Mouse (Mus musculus) urinary bladder, postnatal 25 days (tissue): ENCODE results near the gene Sema3g.

Experiments used
- DNase-seq: peaks from one replicate; pipeline ENCODE4 v3.0.0; 2022; ENCODE audit warnings: low spot score

The Sema3g gene

GRCm38 (mm10) chr14:31195968-31196367 is 21.7 kb upstream of the Sema3g start:
- DNase-seq: no peak

- peak; percentile 38 for DNase-seq
Measured at GRCm38 (mm10) chr14:31197547-31198516, 19.8 kb upstream of the Sema3g start.

- no peak for DNase-seq
Measured at GRCm38 (mm10) chr14:31199599-31199998, 18.1 kb upstream of the Sema3g start.

DNA sequence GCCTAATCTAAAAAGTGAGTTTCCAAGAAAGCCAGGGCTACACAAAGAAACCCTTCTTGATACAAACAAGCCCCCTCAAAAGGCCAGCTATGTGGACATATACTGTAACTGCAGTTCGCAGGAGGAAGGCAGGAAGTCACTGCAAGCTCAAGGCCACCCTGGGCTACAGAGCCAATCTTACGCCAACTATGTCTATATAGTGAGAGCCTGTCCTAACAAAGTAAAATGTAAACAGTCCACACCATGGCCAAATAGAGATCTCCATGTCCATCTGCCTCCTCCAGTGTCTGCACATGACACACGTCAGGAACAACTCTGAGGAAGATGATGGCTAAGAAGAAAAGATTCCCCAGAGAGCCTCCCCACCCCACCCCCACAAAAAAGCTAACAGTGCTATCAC is 17.6 kb upstream of the Sema3g start:
- no peak for DNase-seq

GRCm38 (mm10) chr14:31204844-31205243 is 12.8 kb upstream of the Sema3g start:
- no peak for DNase-seq

DNA sequence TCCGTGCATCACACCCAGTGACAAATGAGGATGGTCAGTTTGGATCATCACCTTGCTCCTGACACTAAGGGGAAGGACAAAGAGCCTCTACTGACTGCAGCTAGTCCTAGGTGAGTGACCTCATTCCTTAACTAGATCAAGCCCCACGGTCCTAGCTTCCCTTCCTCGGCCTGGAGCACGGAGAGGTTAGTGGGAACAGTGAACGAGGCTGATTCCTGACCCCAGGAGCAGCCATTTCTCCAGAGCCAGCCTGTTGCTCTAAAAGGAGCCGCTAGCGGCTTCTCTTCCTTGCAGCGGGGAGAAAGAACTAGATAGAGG is 12.5 kb upstream of the Sema3g start:
- DNase-seq: peak; percentile 22

DNA sequence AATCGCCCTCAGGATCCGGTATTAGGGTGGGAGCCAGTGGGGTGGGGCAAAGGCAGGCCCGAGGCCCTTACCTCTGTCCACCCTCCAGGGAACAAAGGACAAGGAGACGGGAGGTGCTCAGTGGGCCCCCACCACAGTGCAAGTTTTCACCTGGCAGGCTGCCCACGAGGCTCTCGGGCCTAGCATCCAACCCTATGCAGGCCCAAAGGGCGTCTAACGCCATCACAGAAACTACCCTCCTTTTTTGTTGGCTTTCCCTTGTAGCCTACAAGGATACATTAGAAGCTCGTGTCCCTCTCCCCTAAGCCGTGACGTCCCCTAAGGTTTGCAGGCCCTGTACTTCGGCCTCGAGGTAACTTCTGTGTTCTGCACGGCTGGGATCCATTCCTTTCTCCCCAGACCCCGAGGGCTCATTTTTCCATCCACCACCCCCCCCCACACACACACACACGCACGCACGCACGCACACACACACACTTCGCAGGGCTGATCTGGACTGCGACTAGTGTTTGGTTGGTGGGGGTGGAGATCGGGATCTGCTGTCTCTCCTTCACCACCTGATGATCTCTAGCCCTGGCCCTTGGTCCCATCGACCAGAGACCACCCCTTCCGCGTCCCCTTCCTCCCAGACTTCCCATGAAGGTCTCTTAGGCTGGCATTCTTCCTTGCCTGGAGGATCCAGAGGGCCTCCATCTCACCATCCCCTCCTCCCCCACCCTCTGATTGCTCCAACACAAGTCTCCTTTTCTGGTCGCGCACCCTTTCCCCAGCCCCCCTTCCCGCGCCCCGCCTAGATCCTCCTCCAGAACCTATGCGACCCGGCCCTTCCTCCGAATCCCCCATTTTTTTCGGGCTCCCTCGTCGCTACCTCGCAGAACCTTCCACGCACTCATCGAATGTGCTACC is 11.8 kb upstream of the Sema3g start:
- peak; percentile 51 for DNase-seq

DNA sequence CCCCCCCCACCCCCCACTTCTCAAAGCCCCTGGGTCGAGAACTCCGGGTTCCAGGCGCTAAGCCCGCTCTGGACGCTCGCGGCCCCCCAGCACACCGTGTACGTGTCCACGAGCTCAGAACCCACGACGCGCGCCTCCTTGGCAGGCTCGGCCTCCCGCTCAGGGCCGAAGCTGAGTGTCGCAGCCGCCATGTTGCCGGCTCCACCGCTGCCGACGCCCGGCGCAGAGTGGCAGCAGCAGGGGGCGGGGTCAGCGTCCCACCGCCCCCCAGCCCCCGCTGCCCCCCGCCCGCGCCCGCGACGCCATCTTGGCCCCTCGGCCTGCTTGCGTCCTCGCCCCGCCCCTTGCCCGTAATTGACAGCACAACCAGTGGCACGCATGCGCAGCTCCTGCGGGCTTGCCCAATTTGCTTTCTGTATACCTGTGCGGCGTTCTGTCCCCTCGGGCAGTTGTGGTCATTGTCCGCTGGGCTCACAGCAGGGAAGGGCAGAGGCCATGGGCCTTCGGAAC is 11.1 kb upstream of the Sema3g start:
- peak; percentile 97 for DNase-seq

GRCm38 (mm10) chr14:31207070-31207830 is 10.4 kb upstream of the Sema3g start:
- DNase-seq: no peak

DNA sequence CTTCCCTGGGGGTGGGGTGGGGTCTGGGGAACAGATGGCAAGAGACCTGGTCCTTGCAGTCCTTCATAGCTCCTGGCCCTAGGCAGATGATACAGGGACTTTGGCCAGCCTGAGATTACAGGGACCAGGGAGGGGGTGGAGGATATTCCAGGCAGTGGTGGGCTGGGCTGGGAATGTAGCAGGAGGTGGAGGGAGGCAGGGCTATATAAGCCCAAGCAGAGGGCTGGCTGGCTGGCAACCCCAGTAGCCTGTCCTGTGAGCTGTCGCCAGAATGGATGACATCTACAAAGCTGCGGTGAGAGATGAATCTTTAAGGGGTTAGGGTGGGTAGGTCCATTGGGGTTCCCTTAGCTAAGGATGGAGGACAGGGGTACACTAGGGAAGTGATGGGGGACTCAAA is 9.6 kb upstream of the Sema3g start, which contains the start of gene Tnnc1:
TSS of gene Tnnc1 (plus strand) at position 229 of the 400 bp plus-strand sequence.
- DNase-seq: no peak

DNA sequence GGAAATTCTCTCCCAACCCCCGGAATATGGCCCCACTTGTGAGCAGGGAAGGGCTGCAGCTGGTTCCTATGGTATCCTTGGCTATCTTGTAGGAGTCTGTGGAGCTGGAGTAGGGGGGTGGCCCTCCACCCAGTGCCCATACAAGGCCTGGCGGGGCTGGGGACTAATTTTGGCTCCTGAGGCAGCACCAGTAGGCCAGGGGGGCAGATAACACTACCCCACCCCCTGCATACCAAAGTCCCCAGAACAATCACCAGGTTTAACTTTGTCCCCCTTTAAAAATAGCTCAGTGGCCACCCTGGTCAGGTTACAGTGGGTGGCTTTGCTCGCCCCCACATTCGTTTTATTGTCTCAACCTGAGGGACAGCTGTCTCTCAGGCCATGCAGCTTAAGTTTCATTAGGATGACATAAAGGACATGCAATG is 8.5 kb upstream of the Sema3g start:
- DNase-seq: no peak

DNA sequence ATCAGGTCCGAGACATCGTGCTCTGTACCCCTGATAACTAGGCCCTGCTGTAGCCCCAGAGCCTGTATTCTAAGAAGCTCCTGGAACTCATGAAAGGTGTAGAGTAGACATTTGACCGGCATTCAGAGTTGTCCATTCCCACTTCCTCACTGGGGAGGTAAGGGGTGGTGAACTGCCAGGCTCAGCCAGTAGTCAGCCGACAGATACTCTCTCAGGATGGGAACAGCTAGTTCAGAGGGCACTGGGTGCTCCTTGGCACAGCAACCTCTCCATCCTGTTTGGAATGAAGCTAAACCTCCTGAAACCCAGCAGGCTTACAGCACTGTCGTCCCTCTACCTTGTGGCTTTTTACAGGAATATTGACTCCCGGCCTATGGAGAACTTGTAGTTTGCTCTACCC is 5.8 kb upstream of the Sema3g start:
- DNase-seq: no peak

GRCm38 (mm10) chr14:31212499-31212898 is 5.2 kb upstream of the Sema3g start:
- DNase-seq: no peak

DNA sequence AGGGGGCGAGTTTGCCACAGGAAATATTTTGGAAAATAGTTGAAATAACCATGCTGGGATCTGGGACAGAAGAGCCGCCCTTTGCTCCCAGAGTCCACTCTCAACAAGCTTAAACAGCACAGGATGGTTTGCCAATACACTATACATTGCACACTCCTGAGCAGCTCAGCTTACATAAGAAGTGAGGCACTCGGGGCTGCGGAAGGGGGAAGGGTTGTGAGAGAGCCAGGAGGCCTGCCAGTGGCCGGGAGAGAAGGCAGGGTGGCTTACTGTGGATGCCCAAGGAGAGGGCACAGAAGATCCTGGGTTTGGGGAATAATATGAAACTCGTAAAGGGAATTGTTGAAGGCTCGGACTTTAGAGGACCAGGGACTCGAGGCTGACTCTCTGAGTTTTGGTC is 3.8 kb upstream of the Sema3g start:
- no peak for DNase-seq

- no peak for DNase-seq
Measured at GRCm38 (mm10) chr14:31214684-31215083, 3.0 kb upstream of the Sema3g start.

- peak; percentile 58 for DNase-seq
Measured at GRCm38 (mm10) chr14:31215157-31216002, 2.3 kb upstream of the Sema3g start.

GRCm38 (mm10) chr14:31216846-31217245 is 814 bp upstream of the Sema3g start, which contains the start of gene Nisch:
Nisch (minus strand) TSS chr14:31216946.
- no peak for DNase-seq

- peak; percentile 31 for DNase-seq
Measured at GRCm38 (mm10) chr14:31226978-31227377, 9.3 kb downstream of the Sema3g start.

- DNase-seq: no peak
Measured at GRCm38 (mm10) chr14:31228234-31228633, 10.6 kb downstream of the Sema3g start.

DNA sequence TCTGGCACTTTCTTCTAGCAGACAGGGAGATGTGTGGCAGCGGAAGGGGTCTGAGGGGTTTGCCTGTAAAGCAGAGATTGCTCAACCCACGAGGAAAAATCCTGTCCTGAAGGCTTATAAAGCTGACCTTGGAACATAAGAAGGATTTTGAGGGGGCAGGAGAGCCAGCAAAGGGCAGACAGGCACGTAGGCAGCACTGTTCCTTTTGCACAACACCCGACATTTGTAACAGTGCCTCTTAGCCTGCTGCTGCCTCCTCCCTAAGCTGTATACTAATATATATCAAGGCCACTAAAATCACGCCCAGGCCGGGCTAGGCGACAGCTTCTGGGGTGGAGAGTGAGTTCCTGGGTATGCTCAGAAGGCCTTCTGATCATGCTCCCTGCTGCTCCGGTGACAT is 12.8 kb downstream of the Sema3g start:
- DNase-seq: no peak
